Mouse (Mus musculus) hindbrain, embryonic 16.5 days (tissue): ENCODE data around the gene Btnl10. TPM values are rescaled to one million over a fixed set of nuclear protein-coding genes. Genes with fewer than 3 reads are reported as not detected.

Experiments used
- ATAC-seq: fragments of 200-750 bp; cut with Nextera tagmentation; 2 replicates; pipeline ENCODE4 v1.8.0; 2017; ENCODE audit warnings: moderate TSS enrichment, moderate library complexity
- H3K27ac ChIP-seq: fragments of 300-500 bp; sonication (generic); 2 replicates; pipeline ENCODE4 v1.5.1; 2014; ENCODE audit warnings: low read depth, mild to moderate bottlenecking, control low read depth, low read length, moderate library complexity
- H3K27me3 ChIP-seq: fragments of 300-500 bp; sonication (generic); replicated peaks from 2 replicates; pipeline ENCODE4 v1.6.1; 2014; ENCODE audit warnings: low read length; ENCODE audit not compliant: control insufficient read depth, insufficient read depth
- H3K36me3 ChIP-seq: fragments of 300-500 bp; sonication (generic); 2 replicates; pipeline ENCODE4 v1.6.1; 2014; ENCODE audit warnings: mild to moderate bottlenecking, low read length, moderate library complexity, mixed read lengths; ENCODE audit not compliant: control insufficient read depth, insufficient read depth
- H3K4me1 ChIP-seq: fragments of 300-500 bp; sonication (generic); 2 replicates; pipeline ENCODE4 v1.6.1; 2014; ENCODE audit warnings: low read depth, low read length; ENCODE audit not compliant: control insufficient read depth, insufficient read depth
- H3K4me2 ChIP-seq: fragments of 300-500 bp; sonication (generic); 2 replicates; pipeline ENCODE4 v1.6.1; 2014; ENCODE audit warnings: mild to moderate bottlenecking, low read length, control low read depth, moderate library complexity
- H3K4me3 ChIP-seq: fragments of 300-500 bp; sonication (generic); 2 replicates; pipeline ENCODE4 v1.5.1; 2014; ENCODE audit warnings: mild to moderate bottlenecking, low read length, control low read depth, moderate library complexity
- H3K9ac ChIP-seq: fragments of 300-500 bp; sonication (generic); 2 replicates; pipeline ENCODE4 v1.6.1; 2014; ENCODE audit warnings: low read depth, mild to moderate bottlenecking, control low read depth, low read length, moderate library complexity
- H3K9me3 ChIP-seq: fragments of 300-500 bp; sonication (generic); 2 replicates; pipeline ENCODE4 v1.6.1; 2014; ENCODE audit warnings: mild to moderate bottlenecking, low read length, moderate library complexity; ENCODE audit not compliant: control insufficient read depth
- WGBS: fragments of 180-500 bp; shearing (Covaris S2); extraction: QIAGEN DNeasy Blood & Tissue Kit; methylation state at CpG from one replicate; pipeline ENCODE4 v1.1.7; 2014; 5-methylcytosine and 5-hydroxymethylcytosine counted together
- polyA plus RNA-seq: library from polyadenylated mRNA; unstranded; fragments of >200 nt; fragmentation: Nextera tagmentation; extraction: Ambion mirVana; gene quantifications from 2 replicates; pipeline ENCODE4 v1.2.1, GENCODE M21; 2015

The Btnl10 gene
- polyA plus RNA-seq = not detected in 2 replicates

GRCm38 (mm10) chr11:58917745-58918366 is at the start of gene Btnl10:
Gene Btnl10, plus strand, starts transcription at chr11:58917908.
- 88% methylated on average over 12 of the region's 12 CpGs for WGBS
- ATAC-seq = no peak

GRCm38 (mm10) chr11:58867954-58868330 is 49.8 kb upstream of the Btnl10 start:
- Histone ChIP-seq H3K4me2 (peak overlapping the region; percentile 65), H3K36me3 (peaks cover 15% of the 10 kb centered on the region; the same call in 1 of the 2 replicates), H3K27ac (no peak overlapping the region), H3K9me3 (no peaks in the 10 kb centered on the region), H3K9ac (peak overlapping the region; percentile 86; the same call in 1 of the 2 replicates), H3K4me1 (peaks cover 4% of the 10 kb centered on the region; the same call in 1 of the 2 replicates), H3K27me3 (no peaks in the 10 kb centered on the region), H3K4me3 (peak overlapping the region; percentile 70)
- ATAC-seq = peak; percentile 5; the same call in 1 of the 2 replicates
- WGBS = 78% methylated on average over 6 of the region's 6 CpGs

More at GRCm38 (mm10) chr11:58917745-58918366, at the start of gene Btnl10:
- H3K4me3 ChIP-seq = no peak within 1 kb of the TSS
- no peak within 1 kb of the TSS for H3K4me2 ChIP-seq
- no peaks in the 10 kb centered on the region for H3K36me3 ChIP-seq
- no peak within 1 kb of the TSS for H3K27ac ChIP-seq
- peaks cover 6% of the 10 kb centered on the region for H3K4me1 ChIP-seq
- H3K27me3 ChIP-seq = no peaks in the 10 kb centered on the region
- H3K9me3 ChIP-seq = no peaks in the 10 kb centered on the region
- H3K9ac ChIP-seq = no peak within 1 kb of the TSS

GRCm38 (mm10) chr11:58870961-58871360 is 46.7 kb upstream of the Btnl10 start:
- H3K9ac ChIP-seq = no peak overlapping the region
- H3K4me3 ChIP-seq = no peak overlapping the region
- H3K36me3 ChIP-seq = peaks cover 18% of the 10 kb centered on the region; the same call in 1 of the 2 replicates
- H3K27me3 ChIP-seq = no peaks in the 10 kb centered on the region
- H3K9me3 ChIP-seq = no peaks in the 10 kb centered on the region
- H3K4me2 ChIP-seq = no peak overlapping the region
- no peak for ATAC-seq
- no peak overlapping the region for H3K27ac ChIP-seq
- 94% methylated on average over 4 of the region's 4 CpGs for WGBS
- peaks cover 4% of the 10 kb centered on the region; the same call in 1 of the 2 replicates for H3K4me1 ChIP-seq

- Histone ChIP-seq H3K4me3 (no peak overlapping the region), H3K9ac (no peak overlapping the region), H3K27ac (no peak overlapping the region), H3K27me3 (no peaks in the 10 kb centered on the region), H3K4me1 (no peaks in the 10 kb centered on the region), H3K36me3 (peaks cover 20% of the 10 kb centered on the region), H3K4me2 (no peak overlapping the region), H3K9me3 (no peaks in the 10 kb centered on the region)
- no peak for ATAC-seq
- WGBS = 84% methylated on average over 8 of the region's 8 CpGs
Observed at GRCm38 (mm10) chr11:58883756-58884155, 34.0 kb upstream of the Btnl10 start.

- Histone ChIP-seq H3K4me3 (no peak overlapping the region), H3K27me3 (no peaks in the 10 kb centered on the region), H3K9ac (no peak overlapping the region), H3K9me3 (no peaks in the 10 kb centered on the region), H3K4me2 (no peak overlapping the region), H3K27ac (no peak overlapping the region), H3K36me3 (peaks cover 25% of the 10 kb centered on the region), H3K4me1 (no peaks in the 10 kb centered on the region)
- no peak for ATAC-seq
- 92% methylated on average over 10 of the region's 10 CpGs for WGBS
Observed at GRCm38 (mm10) chr11:58890511-58890910, 27.2 kb upstream of the Btnl10 start.

- no peak overlapping the region for H3K4me2 ChIP-seq
- no peaks in the 10 kb centered on the region for H3K27me3 ChIP-seq
- no peak overlapping the region for H3K9ac ChIP-seq
- 73% methylated on average over 6 of the region's 6 CpGs for WGBS
- H3K4me3 ChIP-seq = no peak overlapping the region
- ATAC-seq = no peak
- H3K4me1 ChIP-seq = no peaks in the 10 kb centered on the region
- H3K9me3 ChIP-seq = no peaks in the 10 kb centered on the region
- no peak overlapping the region for H3K27ac ChIP-seq
- peaks cover 28% of the 10 kb centered on the region for H3K36me3 ChIP-seq
Observed at GRCm38 (mm10) chr11:58894456-58894855, 23.3 kb upstream of the Btnl10 start.

- H3K36me3 ChIP-seq = peaks cover 15% of the 10 kb centered on the region
- WGBS = 83% methylated on average over 6 of the region's 6 CpGs
- peaks cover under 1% of the 10 kb centered on the region; the same call in 1 of the 2 replicates for H3K4me1 ChIP-seq
- no peak overlapping the region for H3K27ac ChIP-seq
- H3K4me2 ChIP-seq = no peak overlapping the region
- H3K9ac ChIP-seq = no peak overlapping the region
- no peak for ATAC-seq
- H3K4me3 ChIP-seq = no peak overlapping the region
- no peaks in the 10 kb centered on the region for H3K27me3 ChIP-seq
- H3K9me3 ChIP-seq = no peaks in the 10 kb centered on the region
Observed at GRCm38 (mm10) chr11:58897485-58897884, 20.2 kb upstream of the Btnl10 start.

GRCm38 (mm10) chr11:58901080-58901479 is 16.6 kb upstream of the Btnl10 start:
- no peaks in the 10 kb centered on the region for H3K9me3 ChIP-seq
- peaks cover 9% of the 10 kb centered on the region for H3K36me3 ChIP-seq
- H3K9ac ChIP-seq = no peak overlapping the region
- ATAC-seq = no peak
- no peaks in the 10 kb centered on the region for H3K27me3 ChIP-seq
- H3K27ac ChIP-seq = no peak overlapping the region
- no peak overlapping the region for H3K4me3 ChIP-seq
- H3K4me2 ChIP-seq = no peak overlapping the region
- peaks cover 9% of the 10 kb centered on the region for H3K4me1 ChIP-seq

GRCm38 (mm10) chr11:58903511-58904409 is 13.9 kb upstream of the Btnl10 start, which contains the start of gene Zfp39:
Gene Zfp39, minus strand, starts transcription at chr11:58904225.
- H3K9me3 ChIP-seq = no peaks in the 10 kb centered on the region
- peak within 1 kb of the TSS; percentile 87 for H3K9ac ChIP-seq
- peak within 1 kb of the TSS; percentile 91 for H3K27ac ChIP-seq
- no peaks in the 10 kb centered on the region for H3K27me3 ChIP-seq
- peaks cover 9% of the 10 kb centered on the region for H3K4me1 ChIP-seq
- under 1% methylated on average over 39 of the region's 40 CpGs for WGBS
- H3K4me2 ChIP-seq = peak within 1 kb of the TSS; percentile 87
- ATAC-seq = peak; percentile 99
- H3K36me3 ChIP-seq = peaks cover 6% of the 10 kb centered on the region; the same call in 1 of the 2 replicates
- H3K4me3 ChIP-seq = peak within 1 kb of the TSS; percentile 79
